Mouse (Mus musculus) layer of hippocampus, adult 18-20 months (tissue): ENCODE data around the gene Lrfn2. TPM values are rescaled to one million over a fixed set of nuclear protein-coding genes. Genes with fewer than 3 reads are reported as not detected.

ENCODE experiments used
- DNase-seq, 2 experiments: peaks; one replicate each; pipeline ENCODE4 v3.0.0; 2022; ENCODE audit warnings: low spot score in 2 of 2
- microRNA-seq, 2 experiments: library from miRNA; unstranded; fragments of <30 nt; microRNA quantifications; one replicate each; pipeline ENCODE4 v1.2.0; 2021
- total RNA-seq, 2 experiments: library from RNA; stranded (reverse); gene quantifications; 2 replicates each; pipeline ENCODE4 v1.2.3; 2021

Lrfn2 gene
- total RNA-seq, 2 experiments from 2014 or later = 39.5 to 43.2 TPM

DNA sequence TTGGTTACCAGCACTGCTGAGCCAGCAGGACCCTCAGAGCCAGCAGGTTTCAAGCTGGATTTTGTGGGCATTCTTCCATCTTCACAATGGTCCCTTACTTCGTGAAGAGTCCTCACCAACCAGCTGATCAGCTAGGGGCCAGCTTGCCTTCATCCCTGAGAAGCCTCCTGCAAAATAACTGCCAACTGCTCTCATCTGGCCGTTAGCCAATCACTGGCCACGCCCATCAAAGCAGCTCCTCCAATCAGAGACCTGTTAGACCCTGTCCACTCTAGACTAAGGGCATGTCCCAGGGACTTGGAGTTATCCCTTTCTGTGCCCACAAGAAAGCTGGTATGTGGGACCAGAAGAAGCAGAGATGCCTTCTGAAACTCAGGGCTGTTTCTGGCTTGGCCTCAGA, 181.2 kb downstream of the Lrfn2 start:
- DNase-seq = no peak

DNA sequence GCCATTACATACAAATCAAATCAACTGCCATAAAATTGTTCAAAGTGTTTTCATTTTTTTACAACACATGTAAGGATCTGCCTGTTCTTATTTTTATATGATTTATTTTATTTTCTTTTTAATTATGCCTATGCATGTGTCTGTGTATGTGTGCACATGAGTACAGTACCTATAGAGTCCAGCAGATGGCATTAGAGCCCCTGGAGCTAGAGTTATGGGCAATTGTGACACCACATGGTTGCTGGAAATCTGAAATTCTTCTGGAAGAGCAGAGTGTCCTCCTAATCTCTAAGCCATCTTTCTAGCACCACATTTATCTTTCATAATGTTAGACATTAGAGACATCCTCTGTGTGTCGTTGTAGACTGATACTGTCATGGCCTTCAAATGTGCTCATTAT, 192.0 kb downstream of the Lrfn2 start:
- DNase-seq = no peak

DNA sequence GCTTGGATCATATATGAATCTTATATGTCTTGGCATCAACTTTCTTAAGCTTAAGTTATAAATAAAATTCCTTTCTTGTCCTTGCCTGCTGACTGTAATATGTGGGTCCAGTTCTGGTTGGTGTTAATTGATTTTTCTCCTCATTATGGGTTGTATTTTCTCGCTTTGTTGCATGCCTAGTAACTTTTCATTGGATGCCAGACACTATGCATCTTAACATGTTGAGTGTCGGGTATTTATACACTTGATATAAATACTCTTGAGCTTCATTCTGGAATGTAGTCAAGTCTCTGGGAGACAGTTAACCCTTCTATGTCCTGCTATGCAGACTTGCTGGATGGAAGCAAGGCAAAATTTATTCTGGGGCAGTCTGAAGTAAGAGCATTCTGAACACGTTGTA, 192.5 kb downstream of the Lrfn2 start:
- DNase-seq = no peak

Small RNA genes lying within 50 kb of the gene (microRNA-seq; reads per million reads assigned to microRNA genes)
- gene Gm44304 = 0 reads per million in 2 experiments
